Mouse (Mus musculus) brain, embryonic 14.5 days (tissue): ENCODE measurements at regions not wholly inside any gene's neighbourhood (a gene's known extent, or its start where the extent isn't known, plus 50 kb on each side); places are given as distances from the start of the nearest gene placed in this dataset.

Experiments
- CTCF ChIP-seq: fragments of 200-500 bp; IDR thresholded peaks from 2 replicates; pipeline ENCODE4 v1.5.1; 2012; ENCODE audit warnings: inconsistent platforms, mild to moderate bottlenecking, moderate library complexity, borderline replicate concordance; ENCODE audit not compliant: insufficient read depth, insufficient read length; ENCODE audit errors: extremely low read depth
- POLR2A ChIP-seq: fragments of 200-500 bp; IDR thresholded peaks from 2 replicates; pipeline ENCODE4 v1.6.1; 2012; ENCODE audit warnings: mild to moderate bottlenecking, inconsistent platforms, borderline replicate concordance; ENCODE audit not compliant: poor library complexity, insufficient read depth, insufficient read length, severe bottlenecking; ENCODE audit errors: extremely low read depth

DNA sequence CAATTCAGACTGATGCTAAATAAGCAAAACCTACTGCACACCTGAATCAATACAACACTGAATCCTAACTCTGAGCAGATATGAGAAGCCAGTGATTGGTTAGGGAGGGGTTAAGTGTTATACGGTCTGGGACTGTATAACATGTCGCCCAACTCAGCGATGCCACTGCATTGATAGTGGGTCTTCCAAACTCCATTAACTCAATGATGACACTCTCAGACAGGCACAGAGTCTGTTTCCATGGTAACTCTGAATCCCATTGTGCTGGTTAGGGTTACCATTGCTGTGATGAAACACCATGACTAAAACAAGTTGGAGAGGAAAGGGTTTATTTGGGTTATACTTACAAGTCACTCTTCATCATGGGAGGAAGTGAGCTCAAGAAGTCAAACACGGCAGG, 424.5 kb downstream of the Cbln4 start:
- TF ChIP-seq CTCF (no peak), POLR2A (no peak)
